ENCODE assay signal across 24 mouse cellular contexts in genomic region chr14:79985696-79986095, GRCm38 (mm10). TPM values are rescaled to one million over a fixed set of nuclear protein-coding genes. Genes with fewer than 3 reads are reported as not detected.
DNase-seq lines count a peak whose midpoint lies in the region; ATAC-seq lines count a peak whose summit lies in the region.
"Had no signal": no experiment of that assay in that cellular context is flagged by ENCODE, and none has a peak within 500 bp of the region (broad histone marks: within the 10 kb centered on the region; RNA-seq: fewer than 3 reads in every experiment).

No protein-coding gene starts in this region.

- H3K4me1 ChIP-seq in intestine, embryonic 15.5 days (replicated peaks), result no peaks in the 10 kb centered on the region
- H3K4me1 ChIP-seq: heart, embryonic 15.5 days; hindbrain, embryonic 15.5 days; limb, embryonic 10.5 days had no signal

- peak; percentile 19 for DNase-seq in gastrocnemius, adult 18-20 months (ENCODE audit: low spot score)
- no peak for DNase-seq in gastrocnemius, postnatal 10 days
- DNase-seq in layer of hippocampus, postnatal 10 days (ENCODE audit: low spot score in 2 of 2), result peak; percentile 32 to 38
- DNase-seq in layer of hippocampus, adult 18-20 months (ENCODE audit: low spot score in 2 of 2), result no peak
- peak; percentile 45 for DNase-seq in heart, adult 8-10 months (ENCODE audit: low spot score)
- DNase-seq in skeletal muscle tissue, adult 2 months (ENCODE audit: low read depth, low spot score), result peak; percentile 21
- DNase-seq in thymus, postnatal 0 days (ENCODE audit: low spot score), result no peak
- DNase-seq: adrenal gland, postnatal 10 days; forebrain, postnatal 0 days; kidney, adult 11 months; lung, postnatal 14 days; spleen, adult 18-20 months; thymus, postnatal 36 days had no signal

- H3K4me3 ChIP-seq in intestine, embryonic 15.5 days (replicated peaks), result no peak overlapping the region
- H3K4me3 ChIP-seq: forebrain, embryonic 10.5 days; heart, embryonic 15.5 days; hindbrain, embryonic 15.5 days; layer of hippocampus, adult 2 months; limb, embryonic 10.5 days had no signal

- no peak for ATAC-seq in intestine, embryonic 15.5 days
- ATAC-seq: activated CD4-positive, CD25-positive, alpha-beta regulatory T cell, adult 4 months; forebrain, postnatal 0 days had no signal

- 81% methylated on average over 2 of the region's 2 CpGs for WGBS in intestine, embryonic 15.5 days

- H3K9me3 ChIP-seq in intestine, embryonic 15.5 days, result no peaks in the 10 kb centered on the region
- H3K9me3 ChIP-seq: forebrain, embryonic 10.5 days; heart, embryonic 15.5 days; hindbrain, embryonic 15.5 days; limb, embryonic 10.5 days had no signal

- no peaks in the 10 kb centered on the region for H3K27me3 ChIP-seq in intestine, embryonic 15.5 days (replicated peaks)
- H3K27me3 ChIP-seq: heart, embryonic 15.5 days; hindbrain, embryonic 15.5 days had no signal

- no peak overlapping the region for H3K27ac ChIP-seq in intestine, embryonic 15.5 days
- H3K27ac ChIP-seq: forebrain, embryonic 10.5 days; heart, embryonic 15.5 days; hindbrain, embryonic 15.5 days; kidney, postnatal 0 days; layer of hippocampus, adult 2 months; limb, embryonic 10.5 days had no signal

- no peaks in the 10 kb centered on the region for H3K36me3 ChIP-seq in intestine, embryonic 15.5 days
- H3K36me3 ChIP-seq: forebrain, embryonic 10.5 days; G1E; heart, embryonic 15.5 days; hindbrain, embryonic 15.5 days; limb, embryonic 10.5 days had no signal

- no peak overlapping the region for H3K4me2 ChIP-seq in intestine, embryonic 15.5 days (replicated peaks)
- H3K4me2 ChIP-seq: heart, embryonic 15.5 days; hindbrain, embryonic 15.5 days had no signal

- no peak overlapping the region for H3K9ac ChIP-seq in intestine, embryonic 15.5 days
- H3K9ac ChIP-seq: forebrain, postnatal 0 days; heart, embryonic 15.5 days; hindbrain, embryonic 15.5 days; liver, postnatal 0 days had no signal

RNA-seq across cellular contexts. Expression of gene Olfm4, which starts 1.8 kb away (rescaled TPM):
- not detected for total RNA-seq in gastrocnemius, adult 18-20 months (2021)
- total RNA-seq in gastrocnemius, postnatal 10 days (2021), result 1 to 10 TPM in 1 of 2 experiments, not detected in 1; 1.1 TPM
- total RNA-seq in layer of hippocampus, postnatal 10 days (2021), result 1 to 10 TPM; 5.0 to 5.8 TPM
- total RNA-seq in layer of hippocampus, adult 18-20 months (2021), result 1 to 10 TPM; 2.1 to 2.5 TPM
- total RNA-seq in heart, adult 8-10 months (2022), result not detected
- polyA plus RNA-seq in thymus, postnatal 0 days (2015; fragmentation: Nextera tagmentation; extraction: Ambion mirVana), result 7.1 and 7.6 TPM in 2 replicates
- 5.5 and 6.4 TPM in 2 replicates for polyA plus RNA-seq in intestine, embryonic 15.5 days (2015; fragmentation: Nextera tagmentation; extraction: Ambion mirVana)
- polyA plus RNA-seq: activated CD4-positive, CD25-positive, alpha-beta regulatory T cell, adult 4 months; forebrain, embryonic 10.5 days; G1E; liver, adult 2 months had no signal

Comparison
In these comparisons a context has a peak if more than half of its experiments do, and no peak if none do; other contexts are left out.
1. DNase-seq: peak in gastrocnemius, adult 18-20 months (single experiment), layer of hippocampus, postnatal 10 days (2 of 2), heart, adult 8-10 months (single experiment) and skeletal muscle tissue, adult 2 months (single experiment); none in gastrocnemius, postnatal 10 days (single experiment), layer of hippocampus, adult 18-20 months (0 of 2) and thymus, postnatal 0 days (single experiment).